Mouse (Mus musculus) CD8-positive naive resting alpha-beta T cell, adult 2 months (primary cell): Measurements from ENCODE around the gene Plekha4.

Source experiments
- DNase-seq, 2 experiments: peaks; one replicate each; pipeline ENCODE4 v3.0.0; 2022; ENCODE audit warnings: low read depth in 2 of 2, low spot score in 2 of 2

The Plekha4 gene

DNA sequence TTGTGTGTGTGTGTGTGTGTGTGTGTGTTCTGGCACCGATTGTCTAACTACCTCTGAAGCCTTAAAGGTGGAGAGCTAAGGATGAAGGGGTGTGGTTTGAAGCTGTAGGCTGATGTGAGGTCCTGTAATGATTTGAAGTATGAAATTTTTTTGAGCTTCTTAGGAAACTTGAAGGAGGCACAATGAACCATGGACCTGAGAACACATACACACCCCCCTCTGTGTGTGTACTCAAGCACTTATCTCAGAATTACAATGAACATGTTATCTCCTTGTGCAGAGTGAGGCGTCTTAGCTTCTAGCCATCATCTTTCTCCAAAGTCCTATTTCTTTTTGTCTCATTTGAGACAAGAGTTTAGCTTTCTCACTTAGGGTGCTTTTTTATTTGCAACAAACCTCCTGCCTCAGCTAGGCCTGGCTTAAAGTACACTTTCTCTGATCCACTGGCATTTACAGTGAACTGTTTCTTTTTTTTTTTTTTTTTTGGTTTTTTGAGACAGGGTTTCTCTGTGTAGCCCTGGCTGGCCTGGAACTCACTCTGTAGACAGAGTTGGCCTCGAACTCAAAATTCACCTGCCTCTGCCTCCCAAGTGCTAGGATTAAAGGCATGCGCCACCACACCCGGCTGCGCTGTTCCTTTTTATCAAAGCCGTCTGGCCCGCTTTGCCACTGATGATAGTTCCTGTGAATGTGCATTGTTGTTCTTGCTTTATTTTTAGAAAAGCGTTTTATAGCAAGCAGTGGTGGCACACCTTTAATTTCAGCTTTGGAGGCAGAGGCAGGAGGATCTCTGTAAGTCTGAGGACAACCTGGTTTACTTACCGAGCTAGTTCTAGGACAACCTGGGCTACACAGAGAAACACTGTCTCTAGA is 42.7 kb downstream of the Plekha4 start:
- no peak for DNase-seq

DNA sequence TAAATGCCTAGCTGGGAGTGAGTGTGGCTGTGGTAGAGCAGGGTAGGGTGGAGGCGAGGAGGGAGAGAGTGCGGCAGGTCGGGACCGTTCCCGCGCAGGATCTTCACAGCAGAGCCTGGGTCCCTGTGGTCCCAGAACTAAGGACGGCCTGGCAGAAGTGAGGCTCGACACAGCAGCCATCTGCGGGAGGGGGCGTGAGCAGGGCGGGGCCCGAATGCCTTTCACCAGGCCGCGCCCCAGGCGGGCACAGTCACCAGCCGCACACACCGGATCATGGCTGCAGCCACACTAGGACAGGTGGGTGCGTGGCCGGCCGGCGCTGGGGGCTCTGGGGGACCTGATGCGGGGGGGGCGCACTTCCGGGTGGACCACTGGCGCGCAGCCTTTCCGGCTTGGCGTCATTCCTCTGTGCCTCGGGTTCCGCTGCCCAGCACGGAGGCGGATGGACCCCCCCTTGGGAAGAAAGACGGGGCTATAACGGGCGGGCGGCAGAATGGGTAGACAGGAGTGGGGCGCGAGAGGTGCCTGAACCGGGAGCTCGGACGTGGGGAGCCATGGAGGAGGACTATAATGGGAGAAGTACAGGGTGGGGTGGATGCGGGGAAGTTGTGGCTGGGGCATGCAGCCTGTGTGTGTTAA is 44.1 kb downstream of the Plekha4 start, which contains the start of gene Bcat2:
Bcat2 (plus strand) TSS at position 51 of the 639 bp plus-strand sequence.
- DNase-seq = peak; percentile 39 to 58

DNA sequence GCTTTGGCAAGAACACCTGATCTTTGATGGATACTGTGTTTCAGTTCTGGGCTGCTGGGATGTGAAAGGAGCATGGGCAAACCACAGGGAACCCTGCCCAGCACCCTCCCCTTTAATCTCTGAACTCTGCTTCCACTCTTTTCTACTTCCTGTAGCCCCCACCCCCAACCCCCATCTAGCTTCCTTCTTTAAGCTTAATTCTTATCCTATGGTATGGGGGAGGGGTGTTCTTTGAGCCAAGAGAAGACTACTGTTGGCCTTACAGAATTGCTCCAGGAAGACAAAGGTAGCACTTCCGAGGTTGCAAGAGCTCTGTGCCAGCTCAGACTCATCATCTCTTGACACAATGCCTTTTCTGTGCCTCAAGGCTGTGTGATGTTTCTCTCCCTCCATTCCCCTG is 45.8 kb downstream of the Plekha4 start:
- no peak for DNase-seq

DNA sequence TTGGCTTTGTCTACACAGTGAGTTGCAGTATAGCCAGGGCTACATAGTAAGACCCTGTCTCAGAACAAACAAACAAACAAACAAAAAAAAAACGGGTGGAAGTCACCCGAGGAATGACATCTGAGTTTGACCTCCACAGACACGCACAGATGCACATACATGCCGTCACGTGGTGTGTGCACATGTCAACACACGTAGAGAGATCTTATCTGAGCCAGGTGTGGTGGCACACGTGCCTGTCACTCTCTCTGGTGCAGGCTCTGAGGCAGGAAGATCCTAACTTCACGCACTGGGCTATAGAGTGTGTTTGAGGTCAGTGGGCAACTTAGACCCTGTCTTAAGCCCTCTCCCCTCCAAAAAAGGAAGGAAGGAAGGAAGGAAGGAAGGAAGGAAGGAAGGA is 47.8 kb downstream of the Plekha4 start:
- DNase-seq = no peak

DNA sequence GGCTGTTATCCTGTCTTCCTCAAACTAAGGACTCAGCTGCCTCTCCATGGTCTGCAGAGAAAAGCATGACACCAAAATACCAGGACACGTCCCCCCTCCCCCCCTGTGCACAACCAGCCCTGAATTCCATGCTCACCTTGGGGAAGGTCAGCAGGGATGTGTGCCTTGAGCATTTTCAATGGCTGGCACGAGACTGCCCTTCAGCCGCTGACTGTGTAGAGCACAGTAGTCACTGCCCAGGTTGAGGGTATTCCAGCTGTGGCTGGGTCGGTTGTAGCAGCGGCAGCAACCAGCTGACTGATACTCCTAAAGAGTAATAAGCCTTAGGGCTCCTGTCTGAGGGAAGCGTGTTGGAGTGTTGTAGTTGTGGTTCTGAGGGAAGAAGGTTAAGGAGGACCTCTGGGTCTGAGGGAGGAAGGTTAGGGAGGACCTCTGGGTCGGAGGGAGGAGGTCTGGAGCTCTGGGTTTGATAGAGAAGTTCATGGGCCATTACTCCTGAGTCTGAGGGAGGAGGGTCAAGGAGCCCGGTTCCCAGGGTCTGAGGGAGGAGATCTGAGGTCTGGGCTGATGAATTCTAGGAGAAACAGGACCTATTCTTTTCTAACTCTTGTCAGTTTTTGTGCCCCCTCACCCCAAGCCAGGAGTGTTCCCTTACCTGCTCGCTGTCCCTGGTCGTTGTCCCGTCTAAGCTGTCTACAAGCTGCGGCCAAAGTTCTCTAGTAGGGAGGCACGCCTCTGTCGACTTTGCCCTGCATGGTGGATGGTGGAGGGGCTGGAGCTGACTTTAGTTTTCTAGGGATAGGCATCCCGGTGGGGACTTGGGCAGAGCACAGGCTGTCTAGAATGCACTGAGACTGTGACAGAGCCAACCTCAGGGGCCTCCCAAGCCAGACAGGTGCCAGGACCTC is 48.6 kb downstream of the Plekha4 start:
- DNase-seq = no peak

DNA sequence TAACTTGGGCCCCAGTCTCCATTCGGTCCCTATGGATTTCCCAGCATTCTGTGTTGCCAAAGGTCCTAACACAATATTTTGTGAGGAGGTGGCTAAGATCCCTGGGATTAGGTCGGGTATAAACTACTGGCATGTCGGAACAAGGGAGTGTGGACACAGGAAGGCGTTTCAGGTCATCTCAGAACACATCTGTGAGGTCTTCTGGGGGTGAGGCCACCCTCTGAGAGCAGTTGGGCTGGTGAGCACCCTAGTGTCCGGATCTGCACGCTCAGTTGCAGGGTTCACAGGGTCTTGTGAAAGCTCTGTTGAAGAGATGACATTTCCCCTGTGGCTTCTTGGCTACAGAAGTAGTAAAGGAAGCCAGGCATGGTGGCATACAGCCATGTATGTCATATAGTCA is 59.8 kb downstream of the Plekha4 start:
- no peak for DNase-seq

DNA sequence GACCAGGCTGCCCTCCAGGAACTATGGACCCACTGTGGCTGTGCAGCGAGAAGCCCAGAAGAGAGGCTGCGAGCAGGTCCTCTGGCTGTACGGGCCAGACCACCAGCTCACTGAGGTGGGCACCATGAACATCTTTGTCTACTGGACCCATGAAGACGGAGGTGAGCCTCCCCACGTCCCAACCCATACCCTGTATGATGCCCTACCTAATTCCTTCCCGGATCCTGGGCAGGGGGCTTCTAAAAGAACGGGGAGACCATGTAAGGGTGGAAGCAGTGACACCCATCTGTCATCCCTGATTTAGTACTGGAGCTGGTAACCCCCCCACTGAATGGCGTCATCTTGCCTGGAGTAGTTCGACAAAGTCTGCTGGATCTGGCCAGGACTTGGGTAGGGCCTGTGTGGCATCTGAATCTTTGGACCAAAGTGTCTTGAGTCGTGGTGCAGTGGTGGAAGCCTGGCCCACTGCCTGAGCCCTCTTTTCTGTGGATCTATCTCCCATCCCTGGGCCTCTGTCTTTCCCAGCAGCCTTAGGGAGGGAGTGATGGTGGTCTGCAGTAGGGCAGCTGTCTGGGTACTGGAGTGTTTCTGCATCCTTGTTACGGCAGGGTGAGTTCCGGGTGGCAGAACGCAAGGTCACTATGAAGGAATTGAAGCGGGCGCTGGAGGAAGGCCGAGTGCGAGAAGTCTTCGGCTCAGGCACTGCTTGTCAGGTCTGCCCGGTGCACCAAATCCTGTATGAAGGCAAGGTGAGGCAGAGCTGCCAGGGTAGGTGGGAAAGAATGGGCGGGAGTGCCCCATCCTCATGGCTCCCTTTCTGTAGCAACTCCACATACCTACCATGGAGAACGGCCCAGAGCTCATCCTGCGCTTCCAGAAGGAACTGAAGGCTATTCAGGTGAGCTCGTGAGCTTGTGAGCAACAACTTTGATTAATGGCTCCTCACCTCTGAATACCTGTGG is 61.8 kb downstream of the Plekha4 start:
- no peak for DNase-seq

DNA sequence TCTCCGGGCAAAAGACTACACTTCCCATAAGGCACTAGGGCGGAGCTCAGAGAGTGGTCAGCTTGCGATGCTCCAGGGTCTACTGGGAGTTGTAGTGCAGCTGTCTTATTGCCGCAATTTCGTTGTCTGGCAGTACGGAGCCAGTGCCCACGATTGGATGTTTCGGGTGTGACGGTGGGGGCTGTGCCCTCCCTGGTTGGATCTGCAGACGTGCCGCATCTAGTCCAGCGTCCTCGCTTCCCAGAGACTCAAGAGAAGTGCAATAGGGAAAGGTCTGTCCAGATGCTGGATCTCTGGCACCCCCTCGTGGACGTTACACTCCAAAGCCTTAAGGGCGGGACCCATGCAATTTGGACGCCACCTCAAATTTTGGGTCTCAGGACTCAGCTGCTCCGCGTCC is 63.0 kb downstream of the Plekha4 start:
- DNase-seq = peak; percentile 49 to 73

DNA sequence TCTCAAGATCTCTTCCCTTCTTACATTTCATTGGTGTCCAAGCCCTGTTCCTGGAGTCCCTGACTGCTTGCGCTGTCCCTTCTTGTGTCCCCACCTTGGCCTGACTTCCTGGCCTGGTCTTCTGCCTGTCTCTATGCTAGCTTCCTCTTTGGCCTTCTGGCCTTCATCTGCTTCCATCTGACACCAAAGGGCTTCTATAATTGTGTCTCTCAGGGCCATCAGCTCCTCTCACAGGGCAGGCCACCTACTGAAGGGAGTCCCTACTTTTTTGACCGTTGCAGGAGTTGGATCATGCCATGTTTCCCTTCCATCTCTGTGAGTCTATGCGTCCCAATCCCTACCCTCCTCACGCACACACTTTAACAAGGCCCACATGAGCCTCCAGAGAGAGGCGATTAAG is 63.8 kb downstream of the Plekha4 start:
- no peak for DNase-seq

DNA sequence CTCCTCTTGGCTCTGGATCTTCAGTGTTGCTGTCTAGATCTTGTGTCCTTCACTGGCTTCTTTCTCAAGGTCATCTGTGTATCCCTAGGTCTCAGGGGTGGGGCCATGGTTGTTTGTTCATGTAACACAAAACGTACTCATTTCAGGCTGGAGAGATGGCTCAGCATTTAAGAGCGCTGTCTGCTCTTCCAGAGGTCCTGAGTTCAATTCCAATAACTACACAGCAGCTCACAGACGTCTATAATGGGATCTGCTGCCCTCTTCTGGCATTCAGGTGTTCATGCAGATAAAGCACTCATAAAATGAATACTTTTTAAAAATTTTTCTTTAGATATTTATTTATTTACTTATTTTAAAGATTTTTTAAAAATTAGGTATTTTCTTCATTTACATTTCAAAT is 64.7 kb downstream of the Plekha4 start:
- DNase-seq = no peak

DNA sequence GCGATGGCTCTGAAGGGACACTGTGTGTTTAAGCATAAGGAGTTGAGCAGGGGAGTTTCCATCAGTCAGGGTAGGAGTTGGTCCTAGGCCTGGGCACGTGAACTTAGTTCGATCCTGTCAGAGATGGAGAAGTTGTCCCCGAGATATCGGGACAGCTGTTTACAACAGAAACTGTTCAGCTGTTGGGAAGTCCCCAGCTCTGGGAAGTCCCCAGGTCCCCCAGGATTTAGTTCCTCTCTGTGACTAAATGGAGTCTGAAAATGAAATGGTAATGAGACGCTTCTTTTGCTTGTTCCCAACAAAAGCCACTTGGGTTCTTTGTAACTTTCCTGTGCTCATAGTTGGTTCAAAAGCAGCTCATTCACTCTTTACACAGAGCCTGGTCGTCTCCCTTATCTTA is 65.8 kb downstream of the Plekha4 start:
- DNase-seq = no peak

DNA sequence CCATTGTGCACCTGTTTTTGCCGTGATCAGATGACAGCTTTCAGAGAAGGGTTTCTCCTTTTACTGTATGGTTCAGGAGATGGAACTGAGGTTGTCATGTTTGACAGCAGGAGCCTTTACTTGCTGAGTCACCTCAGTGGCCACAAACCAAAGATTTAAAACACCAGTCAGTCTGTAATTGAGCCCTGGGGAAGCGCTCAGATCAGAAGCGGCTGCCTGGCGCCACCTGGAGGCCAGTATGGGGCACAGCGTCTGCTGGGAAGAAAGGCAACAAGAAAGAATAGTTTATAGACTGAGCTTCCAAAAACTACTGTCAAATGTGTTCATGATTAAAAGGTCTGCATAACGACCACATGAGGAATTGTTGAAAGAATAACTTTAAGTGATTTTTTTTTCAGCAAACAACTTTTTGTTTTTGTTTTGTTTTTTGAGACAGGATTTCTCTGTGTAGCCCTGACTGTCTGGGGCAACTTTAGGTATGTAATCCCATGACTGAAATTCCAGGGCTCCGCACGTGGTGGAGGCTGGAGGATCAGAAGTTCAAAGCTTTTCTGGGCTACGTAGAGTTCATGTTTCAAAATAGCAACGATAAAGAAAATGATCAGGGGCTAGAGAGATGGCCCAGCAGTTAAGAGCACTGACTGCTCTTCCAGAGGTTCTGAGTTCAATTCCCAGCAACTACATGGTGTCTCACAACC is 67.1 kb downstream of the Plekha4 start:
- peak; percentile 52 to 67 for DNase-seq

DNA sequence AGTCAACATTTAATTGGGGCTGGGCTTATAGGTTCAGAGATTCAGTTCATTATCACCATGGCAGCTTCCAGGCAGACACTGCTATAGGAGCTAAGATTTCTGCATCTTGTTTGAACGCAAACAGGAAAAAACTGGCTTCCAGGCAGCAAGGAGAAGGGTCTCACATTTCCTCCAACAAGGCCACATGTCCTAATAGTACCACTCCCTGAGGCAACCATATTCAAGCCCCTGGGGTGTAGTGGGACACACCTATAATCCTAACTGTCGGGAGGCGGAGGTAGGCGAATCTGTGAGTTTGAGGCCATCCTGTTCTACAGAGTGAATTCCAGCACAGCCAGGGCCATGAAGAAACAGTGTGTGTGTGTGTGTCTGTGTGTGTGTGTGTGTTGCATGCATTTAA is 69.0 kb downstream of the Plekha4 start:
- no peak for DNase-seq

DNA sequence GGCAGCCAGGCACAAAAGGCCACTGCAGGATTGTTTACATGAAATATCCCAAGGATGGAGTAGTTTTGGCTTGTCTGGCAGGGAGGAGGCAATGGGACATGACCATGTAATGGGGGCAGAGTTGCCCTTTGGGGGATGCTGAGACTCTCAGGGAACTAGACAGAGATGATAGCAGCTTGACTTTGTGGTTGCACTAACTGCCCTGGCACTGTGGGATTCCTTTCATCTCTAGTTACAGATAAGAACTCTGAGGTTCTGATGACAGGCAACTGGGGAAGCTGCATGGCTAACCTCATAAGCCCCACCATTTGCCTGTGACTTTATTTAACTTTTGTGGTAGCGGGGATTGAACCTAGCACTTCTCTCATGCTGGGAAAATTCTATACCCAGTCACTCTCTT is 70.0 kb downstream of the Plekha4 start:
- no peak for DNase-seq

DNA sequence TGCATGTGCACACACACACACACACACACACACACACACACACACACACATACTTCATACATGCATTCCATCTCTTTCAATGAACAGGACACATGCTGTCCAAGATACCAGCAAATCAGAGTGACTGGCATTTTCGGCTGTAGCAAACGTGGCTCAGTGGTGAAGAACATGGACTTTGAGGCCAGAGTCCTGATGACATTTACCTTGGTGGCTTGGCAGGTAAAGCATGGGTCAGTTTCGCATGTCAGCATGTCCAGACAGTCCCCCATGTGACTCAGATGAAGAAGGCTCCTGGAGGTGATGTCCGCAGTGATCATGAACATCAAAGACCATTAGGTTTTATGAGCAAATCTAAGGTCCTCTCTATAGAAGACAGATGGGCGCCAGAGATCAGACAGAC is 70.9 kb downstream of the Plekha4 start:
- DNase-seq = no peak

DNA sequence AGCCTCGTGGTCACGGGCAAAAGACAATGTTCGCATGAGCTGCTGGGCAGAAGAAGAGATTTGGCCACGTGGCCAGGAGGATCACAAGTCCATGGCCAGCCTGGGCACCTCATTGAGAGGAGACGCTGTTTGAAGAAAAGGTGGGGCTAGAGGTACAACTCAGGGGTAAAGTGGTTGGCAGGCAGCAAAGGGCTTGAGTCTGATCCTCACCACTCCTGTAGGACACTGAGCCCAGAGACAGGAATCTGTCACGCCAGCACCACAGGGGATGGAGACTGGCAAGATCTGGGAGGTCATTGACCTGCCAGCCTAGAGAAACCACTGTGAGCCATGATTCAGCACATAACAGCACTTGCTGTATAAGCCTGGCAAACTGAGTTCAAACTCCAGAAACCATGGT is 71.4 kb downstream of the Plekha4 start:
- DNase-seq = no peak

DNA sequence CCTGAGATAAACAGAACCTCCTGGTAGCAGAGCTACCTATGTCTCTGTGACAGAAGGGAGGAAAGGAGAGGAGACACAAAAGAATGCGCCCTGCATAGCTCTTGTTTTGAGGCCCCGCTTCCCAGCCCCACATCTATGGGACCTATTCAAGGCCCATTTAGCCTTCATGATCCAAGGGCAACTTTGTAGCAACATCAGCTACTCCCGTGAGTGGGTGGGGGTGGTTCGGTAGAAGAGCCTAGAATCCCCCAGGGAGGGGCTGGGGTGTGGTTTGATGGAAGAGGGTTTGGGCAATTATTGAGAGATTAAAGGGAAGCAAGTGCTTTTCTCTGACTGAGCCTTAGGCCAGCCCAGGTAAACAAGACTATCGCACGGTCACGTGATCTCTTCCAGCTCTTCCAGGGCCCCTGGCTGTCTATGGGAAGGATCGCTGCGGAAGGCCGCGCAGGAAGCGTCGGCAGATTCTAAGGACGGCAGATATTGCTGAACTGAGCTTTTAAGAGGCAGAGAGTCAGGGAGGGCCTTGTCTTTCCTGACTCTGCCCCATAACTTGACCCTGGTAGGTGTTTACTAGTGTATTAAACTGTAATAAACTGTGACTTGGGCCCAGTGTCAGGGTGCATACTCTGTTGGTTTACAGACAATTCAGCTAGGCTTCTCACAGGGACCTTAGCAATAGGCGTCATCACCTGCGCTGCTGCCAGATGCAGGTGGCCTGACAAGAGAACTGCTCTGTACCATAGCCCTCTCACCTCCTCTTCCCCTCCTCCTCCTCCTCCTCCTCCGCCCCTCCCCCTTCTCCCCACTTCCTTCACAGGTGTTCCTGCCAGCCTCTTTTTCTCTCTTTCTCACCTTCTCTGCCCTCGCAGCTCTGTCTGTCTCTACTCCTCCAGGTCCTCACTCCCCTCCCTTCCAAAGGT is 73.1 kb downstream of the Plekha4 start:
- DNase-seq = no peak
